In the genomic region with DNA sequence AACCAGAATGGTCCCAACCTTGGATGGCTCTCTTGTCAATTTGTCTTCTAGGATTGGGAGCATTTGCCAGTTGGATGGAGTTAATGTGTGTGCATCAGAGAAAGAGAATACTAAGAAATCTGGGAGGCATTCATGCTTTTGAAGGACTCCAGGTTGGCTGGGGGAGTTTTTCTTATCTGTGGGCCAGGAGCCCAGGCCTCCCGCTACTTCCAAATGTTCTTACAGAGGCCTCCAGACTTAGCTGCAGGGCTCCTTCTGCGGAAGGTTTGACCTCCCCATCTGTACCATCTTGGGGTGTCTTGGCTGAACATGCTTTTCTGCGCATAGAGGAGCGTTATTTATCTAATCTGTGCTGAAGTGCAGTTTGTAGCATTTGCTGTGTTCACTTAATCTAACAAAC, we compare ENCODE assay signal across 25 mouse cellular contexts. TPM values are rescaled to one million over a fixed set of nuclear protein-coding genes. Genes with fewer than 3 reads are reported as not detected.
A peak's percentile ranks its signal among the peaks of the same experiment; 100 is the strongest.
DNase-seq lines count a peak whose midpoint lies in the region; ATAC-seq and TF ChIP-seq lines count a peak whose summit lies in the region.
"Had no signal": no experiment of that assay in that cellular context is flagged by ENCODE, and none has a peak within 500 bp of the region (broad histone marks: within the 10 kb centered on the region; RNA-seq: fewer than 3 reads in every experiment).

No protein-coding gene starts in this region.

- H3K9ac ChIP-seq in forebrain, embryonic 14.5 days (ENCODE audit: low read length): no peak overlapping the region
- no peak overlapping the region for H3K9ac ChIP-seq in forebrain, embryonic 13.5 days
- H3K9ac ChIP-seq: embryonic facial prominence, embryonic 12.5 days; embryonic facial prominence, embryonic 15.5 days; forebrain, embryonic 12.5 days; heart, embryonic 12.5 days; heart, embryonic 15.5 days; hindbrain, embryonic 14.5 days had no signal

- H3K36me3 ChIP-seq in forebrain, embryonic 14.5 days (ENCODE audit: control insufficient read depth, insufficient read depth, low read length): no peaks in the 10 kb centered on the region
- H3K36me3 ChIP-seq in forebrain, embryonic 13.5 days (ENCODE audit: poor library complexity, severe bottlenecking): no peaks in the 10 kb centered on the region
- H3K36me3 ChIP-seq in heart, embryonic 10.5 days: no peaks in the 10 kb centered on the region
- H3K36me3 ChIP-seq: embryonic facial prominence, embryonic 12.5 days; embryonic facial prominence, embryonic 15.5 days; forebrain, embryonic 12.5 days; heart, embryonic 12.5 days; heart, embryonic 15.5 days had no signal

- no peak overlapping the region for H3K4me3 ChIP-seq in forebrain, embryonic 14.5 days (ENCODE audit: low read depth, low read length)
- H3K4me3 ChIP-seq in forebrain, embryonic 13.5 days: no peak overlapping the region
- no peak overlapping the region for H3K4me3 ChIP-seq in heart, embryonic 10.5 days
- H3K4me3 ChIP-seq: embryonic facial prominence, embryonic 12.5 days; embryonic facial prominence, embryonic 15.5 days; forebrain, embryonic 12.5 days; heart, adult 2 months; heart, embryonic 12.5 days; heart, embryonic 15.5 days had no signal

- no peaks in the 10 kb centered on the region for H3K9me3 ChIP-seq in forebrain, embryonic 14.5 days (replicated peaks; ENCODE audit: control insufficient read depth, low read length)
- no peaks in the 10 kb centered on the region for H3K9me3 ChIP-seq in forebrain, embryonic 13.5 days (replicated peaks)
- no peaks in the 10 kb centered on the region for H3K9me3 ChIP-seq in heart, embryonic 10.5 days
- H3K9me3 ChIP-seq: embryonic facial prominence, embryonic 12.5 days; embryonic facial prominence, embryonic 15.5 days; forebrain, embryonic 12.5 days; heart, embryonic 12.5 days; heart, embryonic 15.5 days had no signal

- ATAC-seq in forebrain, embryonic 14.5 days: no peak
- ATAC-seq in forebrain, embryonic 13.5 days: no peak
- ATAC-seq: CD4-positive, CD25-positive, alpha-beta regulatory T cell, adult 4 months; hindbrain, postnatal 0 days; inflammation-experienced regulatory T-cells, adult 6 months; intestine, embryonic 16.5 days had no signal

- TF ChIP-seq CTCF in brain, embryonic 14.5 days (IDR thresholded peaks at IDR 0.05; ENCODE audit: borderline replicate concordance, extremely low read depth, insufficient read depth, insufficient read length): no peak

- peak; percentile 2 for DNase-seq in forebrain, embryonic 14.5 days (ENCODE audit: low spot score)
- peak; percentile 27 to 32 for DNase-seq in heart, postnatal 10 days
- DNase-seq in heart, embryonic 10.5 days (ENCODE audit: low spot score): no peak
- peak; percentile 8 for DNase-seq in brain, embryonic 14.5 days (ENCODE audit: low read depth)
- DNase-seq in thymus, postnatal 14 days: no peak
- DNase-seq: adrenal gland, adult 2 months; adrenal gland, postnatal 14 days; cerebellum, adult 18-20 months; cerebellum, adult 9-11 months; gastrocnemius, postnatal 25 days; heart, postnatal 14 days; heart, postnatal 4 days; kidney, adult 18-20 months had no signal

- no peaks in the 10 kb centered on the region for H3K4me1 ChIP-seq in forebrain, embryonic 14.5 days (ENCODE audit: control insufficient read depth, insufficient read depth, low read length)
- 0 out of 2 replicates have a peak, but pooled peaks cover 3% of the 10 kb centered on the region for H3K4me1 ChIP-seq in forebrain, embryonic 13.5 days
- peaks cover 2% of the 10 kb centered on the region; the same call in 1 of the 2 replicates for H3K4me1 ChIP-seq in heart, embryonic 10.5 days
- H3K4me1 ChIP-seq: forebrain, embryonic 12.5 days; heart, embryonic 12.5 days; heart, embryonic 15.5 days had no signal

- no peak for TF ChIP-seq POLR2A in brain, embryonic 14.5 days (IDR thresholded peaks at IDR 0.05; ENCODE audit: borderline replicate concordance, extremely low read depth, insufficient read depth, insufficient read length, poor library complexity, severe bottlenecking)

- intact Hi-C loops in heart, postnatal 10 days (cut with DNase I): no loop called here

- no peak overlapping the region for H3K27ac ChIP-seq in forebrain, embryonic 14.5 days (ENCODE audit: low read depth, low read length)
- H3K27ac ChIP-seq in forebrain, embryonic 13.5 days: no peak overlapping the region
- no peak overlapping the region for H3K27ac ChIP-seq in heart, embryonic 10.5 days
- H3K27ac ChIP-seq: embryonic facial prominence, embryonic 12.5 days; embryonic facial prominence, embryonic 15.5 days; forebrain, embryonic 12.5 days; heart, adult 2 months; heart, embryonic 15.5 days; hindbrain, embryonic 14.5 days; hindbrain, postnatal 0 days had no signal

- 89% methylated on average over 4 of the region's 4 CpGs for WGBS in forebrain, embryonic 14.5 days
- 93% methylated on average over 4 of the region's 4 CpGs for WGBS in forebrain, embryonic 13.5 days
- WGBS in heart, embryonic 10.5 days: 82% methylated on average over 4 of the region's 4 CpGs

- H3K27me3 ChIP-seq in forebrain, embryonic 14.5 days (replicated peaks; ENCODE audit: control insufficient read depth, insufficient read depth, low read length): no peaks in the 10 kb centered on the region
- no peaks in the 10 kb centered on the region for H3K27me3 ChIP-seq in forebrain, embryonic 13.5 days
- H3K27me3 ChIP-seq in heart, embryonic 10.5 days (ENCODE audit: insufficient read depth, poor library complexity, severe bottlenecking): no peaks in the 10 kb centered on the region
- H3K27me3 ChIP-seq: embryonic facial prominence, embryonic 12.5 days; embryonic facial prominence, embryonic 15.5 days; forebrain, embryonic 12.5 days; heart, embryonic 12.5 days; heart, embryonic 15.5 days had no signal

- H3K4me2 ChIP-seq in forebrain, embryonic 14.5 days (ENCODE audit: low read length): no peak overlapping the region
- H3K4me2 ChIP-seq in forebrain, embryonic 13.5 days: no peak overlapping the region
- H3K4me2 ChIP-seq: embryonic facial prominence, embryonic 12.5 days; embryonic facial prominence, embryonic 15.5 days; forebrain, embryonic 12.5 days; heart, embryonic 12.5 days; heart, embryonic 15.5 days; hindbrain, embryonic 14.5 days had no signal

RNA-seq across cellular contexts. Expression of a gene that starts 56.0 kb away (rescaled TPM):
- 69.4 and 72.6 TPM in 2 replicates for polyA plus RNA-seq in forebrain, embryonic 14.5 days (2014; fragmentation: Nextera tagmentation; extraction: Ambion mirVana)
- 57.6 and 66.7 TPM in 2 replicates for polyA plus RNA-seq in forebrain, embryonic 13.5 days (2015; fragmentation: Nextera tagmentation; extraction: Ambion mirVana)
- 10 to 100 TPM; 68.5 to 71.9 TPM for total RNA-seq in heart, postnatal 10 days (2021)
- 242 and 256 TPM in 2 replicates for polyA plus RNA-seq in heart, embryonic 10.5 days (2016; fragmentation: Nextera tagmentation; extraction: Ambion mirVana)
- 35.7 and 59.6 TPM in 2 replicates for polyA plus RNA-seq in brain, embryonic 14.5 days (2012; rRNA removed)

Comparison
In these comparisons a context has a peak if more than half of its experiments do, and no peak if none do; other contexts are left out.
1. DNase-seq: peak in forebrain, embryonic 14.5 days (single experiment), heart, postnatal 10 days (2 of 2) and brain, embryonic 14.5 days (single experiment); none in heart, embryonic 10.5 days (single experiment) and thymus, postnatal 14 days (single experiment).